In the genomic region with DNA sequence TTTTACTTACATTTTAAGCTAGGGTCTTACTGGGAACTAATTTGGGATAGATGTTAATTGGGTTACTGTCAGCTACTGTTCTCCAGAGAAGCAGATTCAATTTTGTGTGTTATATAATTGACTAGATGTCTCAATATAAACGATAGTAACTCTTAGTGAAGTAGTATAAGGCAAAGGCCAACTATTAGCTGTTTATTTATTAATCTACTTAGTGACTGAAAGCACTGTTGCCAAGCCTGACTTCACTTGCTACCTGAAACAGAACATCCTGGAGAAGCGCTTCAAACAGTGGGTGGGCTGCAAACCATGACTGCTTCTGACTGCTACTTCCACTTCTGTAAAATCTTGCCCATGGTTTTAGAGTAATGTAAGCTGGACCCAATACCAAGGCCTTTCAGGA, we compare ENCODE assay signal across 15 mouse cellular contexts.
"Had no signal": no experiment of that assay in that cellular context is flagged by ENCODE, and none has a peak within 500 bp of the region (broad histone marks: within the 10 kb centered on the region; RNA-seq: fewer than 3 reads in every experiment).

No protein-coding gene starts in this region.

- H3K27ac ChIP-seq: neural tube, embryonic 15.5 days; stomach, embryonic 15.5 days; stomach, postnatal 0 days had no signal

- H3K27me3 ChIP-seq: neural tube, embryonic 15.5 days; stomach, embryonic 15.5 days had no signal

- H3K9ac ChIP-seq: neural tube, embryonic 15.5 days; stomach, embryonic 15.5 days had no signal

- H3K9me3 ChIP-seq: neural tube, embryonic 15.5 days; stomach, embryonic 15.5 days had no signal

- H3K4me2 ChIP-seq: neural tube, embryonic 15.5 days; stomach, embryonic 15.5 days had no signal

- H3K4me1 ChIP-seq: neural tube, embryonic 15.5 days; stomach, embryonic 15.5 days had no signal

- H3K4me3 ChIP-seq: neural tube, embryonic 15.5 days; stomach, embryonic 15.5 days had no signal

- DNase-seq: retina, postnatal 1 day; right cerebral cortex, adult 18-20 months; right cerebral cortex, postnatal 14 days; right cerebral cortex, postnatal 25 days; right cerebral cortex, postnatal 4 days; spleen, adult 18-20 months; thymus, adult 18-20 months; thymus, adult 2 months; thymus, postnatal 14 days; thymus, postnatal 25 days; thymus, postnatal 36 days; thymus, postnatal 4 days had no signal
